Mouse (Mus musculus) kidney, adult 2 months (tissue): ENCODE data around the gene Sectm1b. TPM values are rescaled to one million over a fixed set of nuclear protein-coding genes. Genes with fewer than 3 reads are reported as not detected.
"Not testable (repeated sequence)": the region's sequence is repeated elsewhere in the genome, so short reads cannot be mapped to it uniquely, and the experiment has no call there.

Experiments used
- DNase-seq: peaks from one replicate; pipeline ENCODE4 v3.0.0; 2021
- H3K27ac ChIP-seq: fragments of 200-500 bp; 2 replicates; pipeline ENCODE4 v1.5.1; 2012; ENCODE audit warnings: low read depth, low read length, control low read depth, inconsistent platforms; ENCODE audit not compliant: insufficient read depth
- H3K27me3 ChIP-seq: fragments of 200-500 bp; replicated peaks from 2 replicates; pipeline ENCODE4 v1.6.1; 2012; ENCODE audit warnings: mild to moderate bottlenecking, moderate library complexity, low read length, inconsistent platforms; ENCODE audit not compliant: control insufficient read depth, insufficient read depth
- H3K36me3 ChIP-seq: fragments of 200-500 bp; 2 replicates; pipeline ENCODE4 v1.6.1; 2012; ENCODE audit warnings: mild to moderate bottlenecking, moderate library complexity, low read length, inconsistent platforms; ENCODE audit not compliant: control insufficient read depth, insufficient read depth
- H3K4me1 ChIP-seq: fragments of 200-500 bp; 2 replicates; pipeline ENCODE4 v1.6.1; 2011; ENCODE audit warnings: low read length; ENCODE audit not compliant: control insufficient read depth, insufficient read depth
- H3K4me3 ChIP-seq: fragments of 200-500 bp; 2 replicates; pipeline ENCODE4 v1.5.1; 2011; ENCODE audit warnings: mild to moderate bottlenecking, low read depth, low read length, control low read depth; ENCODE audit not compliant: insufficient read depth
- CTCF ChIP-seq: fragments of 200-500 bp; conservative IDR thresholded peaks from 2 replicates; pipeline ENCODE4 v1.5.1; 2011; ENCODE audit warnings: low read depth, mild to moderate bottlenecking, control low read depth, low read length, moderate library complexity, mixed read lengths; ENCODE audit not compliant: insufficient read depth, insufficient read length
- POLR2A ChIP-seq: fragments of 200-500 bp; IDR thresholded peaks from one replicate; pipeline ENCODE4 v1.6.1; 2011; ENCODE audit warnings: low read depth, low read length, control low read depth
- WGBS: fragments of 180-500 bp; shearing (Covaris S2); methylation state at CpG from one replicate; pipeline ENCODE4 v1.1.7; 2018; 5-methylcytosine and 5-hydroxymethylcytosine counted together
- polyA plus RNA-seq: library from polyadenylated mRNA; depleted of rRNA; stranded (reverse); fragments of >200 nt; gene quantifications from 2 replicates; pipeline ENCODE4 v1.2.3, GENCODE M21; 2012

Sectm1b gene
- polyA plus RNA-seq, 1 experiment = 75.2 TPM

- 61% methylated on average over 5 of the region's 5 CpGs for WGBS
- H3K27me3 ChIP-seq = no peaks in the 10 kb centered on the region
Measured at GRCm38 (mm10) chr11:121075655-121076054, 12.3 kb upstream of the Sectm1b start.

GRCm38 (mm10) chr11:121069662-121070061 is 6.3 kb upstream of the Sectm1b start:
- WGBS = 91% methylated on average over 12 of the region's 16 CpGs
- H3K27me3 ChIP-seq, H3K27ac ChIP-seq, DNase-seq, H3K4me3 ChIP-seq, H3K36me3 ChIP-seq, H3K4me1 ChIP-seq: not testable (repeated sequence)

More at GRCm38 (mm10) chr11:121075655-121076054, 12.3 kb upstream of the Sectm1b start:
- no peaks in the 10 kb centered on the region for H3K4me1 ChIP-seq
- no peak for TF ChIP-seq CTCF
- no peak for TF ChIP-seq POLR2A
- no peak overlapping the region for H3K4me3 ChIP-seq
- DNase-seq = no peak
- no peak overlapping the region for H3K27ac ChIP-seq
- no peaks in the 10 kb centered on the region for H3K36me3 ChIP-seq

- H3K27me3 ChIP-seq = no peaks in the 10 kb centered on the region
- 63% methylated on average over 2 of the region's 2 CpGs for WGBS
- H3K4me1 ChIP-seq = peaks cover 7% of the 10 kb centered on the region
- TF ChIP-seq CTCF = no peak
- TF ChIP-seq POLR2A = no peak
- no peaks in the 10 kb centered on the region for H3K36me3 ChIP-seq
- no peak overlapping the region for H3K4me3 ChIP-seq
- no peak overlapping the region; the same call in 1 of the 2 replicates for H3K27ac ChIP-seq
- peak; percentile 69 for DNase-seq
Measured at GRCm38 (mm10) chr11:121067895-121068294, 4.5 kb upstream of the Sectm1b start.

- H3K4me3 ChIP-seq = no peak overlapping the region
- H3K4me1 ChIP-seq = peaks cover 11% of the 10 kb centered on the region
- DNase-seq = peak; percentile 53
- 40% methylated on average over 3 of the region's 3 CpGs for WGBS
- TF ChIP-seq CTCF = peak; percentile 61
- TF ChIP-seq POLR2A = no peak
- H3K27me3 ChIP-seq = no peaks in the 10 kb centered on the region
- no peak overlapping the region for H3K27ac ChIP-seq
- no peaks in the 10 kb centered on the region for H3K36me3 ChIP-seq
Measured at GRCm38 (mm10) chr11:121064197-121064596, 828 bp upstream of the Sectm1b start.

GRCm38 (mm10) chr11:121061615-121062014 is 1.8 kb downstream of the Sectm1b start:
- Histone ChIP-seq H3K27me3 (no peaks in the 10 kb centered on the region), H3K36me3 (no peaks in the 10 kb centered on the region), H3K4me1 (peaks cover 24% of the 10 kb centered on the region), H3K27ac (peak overlapping the region; percentile 3; the same call in 1 of the 2 replicates), H3K4me3 (no peak overlapping the region)
- 53% methylated on average over 8 of the region's 8 CpGs for WGBS
- TF ChIP-seq CTCF (no peak), POLR2A (no peak)
- DNase-seq = peak; percentile 44

GRCm38 (mm10) chr11:121060401-121061067 is 2.8 kb downstream of the Sectm1b start:
- H3K4me3 ChIP-seq, H3K27ac ChIP-seq, DNase-seq, H3K27me3 ChIP-seq, H3K36me3 ChIP-seq: not testable (repeated sequence)
- peaks cover 34% of the 10 kb centered on the region for H3K4me1 ChIP-seq
- 91% methylated on average over 6 of the region's 6 CpGs for WGBS

- no peaks in the 10 kb centered on the region for H3K36me3 ChIP-seq
- no peaks in the 10 kb centered on the region for H3K27me3 ChIP-seq
- WGBS = 84% methylated on average over 4 of the region's 4 CpGs
- no peak overlapping the region for H3K4me3 ChIP-seq
- H3K4me1 ChIP-seq = peaks cover 34% of the 10 kb centered on the region
- no peak for DNase-seq
- H3K27ac ChIP-seq = peak overlapping the region; percentile 27
- no peak for TF ChIP-seq CTCF
- TF ChIP-seq POLR2A = no peak
Measured at GRCm38 (mm10) chr11:121059471-121059870, 3.9 kb downstream of the Sectm1b start.

GRCm38 (mm10) chr11:121058956-121059355 is 4.4 kb downstream of the Sectm1b start:
- H3K4me3 ChIP-seq = no peak overlapping the region
- DNase-seq = peak; percentile 87
- TF ChIP-seq POLR2A = no peak
- TF ChIP-seq CTCF = no peak
- peak overlapping the region; percentile 94 for H3K27ac ChIP-seq
- no peaks in the 10 kb centered on the region for H3K36me3 ChIP-seq
- WGBS = 73% methylated on average over 4 of the region's 4 CpGs
- H3K27me3 ChIP-seq = no peaks in the 10 kb centered on the region
- peaks cover 34% of the 10 kb centered on the region for H3K4me1 ChIP-seq
